Mouse (Mus musculus) heart, embryonic 14.5 days (tissue): Measurements from ENCODE around the gene Ppib. TPM values are rescaled to one million over a fixed set of nuclear protein-coding genes. Genes with fewer than 3 reads are reported as not detected.

ENCODE experiments used
- ATAC-seq: fragments of 200-750 bp; cut with Nextera tagmentation; 2 replicates; pipeline ENCODE4 v1.8.0; 2017; ENCODE audit warnings: low read depth, moderate TSS enrichment; ENCODE audit not compliant: insufficient number of reproducible peaks, insufficient read depth, low FRiP score
- H3K27ac ChIP-seq, 2 experiments: fragments of 200-500 bp in 1 of 2; fragments of 300-500 bp in 1 of 2; sonication (generic) in 1 of 2; replicated peaks in 1 of 2; 2 replicates each; pipeline ENCODE4 v1.5.1; 2012 to 2014; ENCODE audit warnings: low read depth in 2 of 2, low read length in 2 of 2, control low read depth in 1 of 2, mild to moderate bottlenecking in 1 of 2, mixed read lengths in 1 of 2; ENCODE audit not compliant: control insufficient read depth in 1 of 2, insufficient read depth in 1 of 2
- H3K27me3 ChIP-seq: fragments of 300-500 bp; sonication (generic); 2 replicates; pipeline ENCODE4 v1.6.1; 2014; ENCODE audit warnings: mild to moderate bottlenecking, low read length, control low read depth; ENCODE audit not compliant: control insufficient read depth, insufficient read depth
- H3K36me3 ChIP-seq: fragments of 300-500 bp; sonication (generic); 2 replicates; pipeline ENCODE4 v1.6.1; 2014; ENCODE audit warnings: mild to moderate bottlenecking, control low read depth, low read length, mixed read lengths; ENCODE audit not compliant: control insufficient read depth, insufficient read depth
- H3K4me1 ChIP-seq, 2 experiments: fragments of 200-500 bp in 1 of 2; fragments of 300-500 bp in 1 of 2; sonication (generic) in 1 of 2; 2 replicates each; pipeline ENCODE4 v1.6.1; 2012 to 2014; ENCODE audit warnings: low read length in 2 of 2, control low read depth in 1 of 2, mixed read lengths in 1 of 2; ENCODE audit not compliant: control insufficient read depth in 2 of 2, insufficient read depth in 2 of 2
- H3K4me2 ChIP-seq: fragments of 300-500 bp; sonication (generic); 2 replicates; pipeline ENCODE4 v1.6.1; 2014; ENCODE audit warnings: mild to moderate bottlenecking, low read length
- H3K4me3 ChIP-seq, 2 experiments: fragments of 200-500 bp in 1 of 2; fragments of 300-500 bp in 1 of 2; sonication (generic) in 1 of 2; 2 replicates each; pipeline ENCODE4 v1.5.1; 2012 to 2014; ENCODE audit warnings: low read length in 2 of 2, mild to moderate bottlenecking in 2 of 2, control low read depth in 1 of 2, low read depth in 1 of 2, moderate library complexity in 1 of 2; ENCODE audit not compliant: control insufficient read depth in 1 of 2, insufficient read depth in 1 of 2
- H3K9ac ChIP-seq: fragments of 300-500 bp; sonication (generic); 2 replicates; pipeline ENCODE4 v1.6.1; 2014; ENCODE audit warnings: mild to moderate bottlenecking, low read length
- H3K9me3 ChIP-seq: fragments of 300-500 bp; sonication (generic); 2 replicates; pipeline ENCODE4 v1.6.1; 2016; ENCODE audit warnings: low read length, control low read depth; ENCODE audit not compliant: control insufficient read depth
- WGBS: fragments of 180-500 bp; shearing (Covaris S2); extraction: QIAGEN DNeasy Blood & Tissue Kit; methylation state at CpG from one replicate; pipeline ENCODE4 v1.1.7; 2014; 5-methylcytosine and 5-hydroxymethylcytosine counted together
- polyA plus RNA-seq: library from polyadenylated mRNA; unstranded; fragments of >200 nt; fragmentation: Nextera tagmentation; extraction: Ambion mirVana; gene quantifications from 2 replicates; pipeline ENCODE4 v1.2.1, GENCODE M21; 2014

Gene Ppib
- polyA plus RNA-seq, 1 experiment from 2014 or later: 403 TPM

DNA sequence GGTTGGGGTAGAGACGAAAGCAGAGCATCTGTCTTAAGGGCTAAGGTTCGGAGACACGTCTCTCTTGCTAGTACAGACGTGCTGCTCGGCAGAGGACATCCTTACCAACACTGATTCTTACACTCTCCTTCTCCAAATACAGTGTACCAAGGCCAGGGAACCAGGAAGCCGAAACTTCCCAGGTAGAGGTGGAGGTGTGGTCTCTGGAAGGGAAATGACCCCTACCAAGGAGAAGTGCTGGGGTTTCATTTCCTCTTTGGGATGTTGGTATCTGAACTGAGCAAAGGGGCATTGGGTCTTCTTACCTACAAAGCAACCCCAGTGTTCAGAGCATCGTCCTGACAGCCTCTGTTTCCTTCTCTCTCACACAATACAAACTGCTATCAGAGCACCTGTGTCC is 12.7 kb downstream of the Ppib start:
- H3K27me3 ChIP-seq: peaks cover 20% of the 10 kb centered on the region; the same call in 1 of the 2 replicates
- H3K4me2 ChIP-seq: no peak overlapping the region
- H3K9me3 ChIP-seq: no peaks in the 10 kb centered on the region
- WGBS: 84% methylated on average over 7 of the region's 7 CpGs
- no peak overlapping the region for H3K9ac ChIP-seq
- no peak overlapping the region for H3K27ac ChIP-seq
- H3K36me3 ChIP-seq: no peaks in the 10 kb centered on the region
- no peak for ATAC-seq
- H3K4me3 ChIP-seq: no peak overlapping the region
- H3K4me1 ChIP-seq: peaks cover 6 to 12% of the 10 kb centered on the region in 2 experiments

GRCm38 (mm10) chr9:66078072-66078471 is 18.1 kb downstream of the Ppib start:
- Histone ChIP-seq H3K4me2 (peak overlapping the region; percentile 42), H3K9ac (no peak overlapping the region), H3K4me3 (0 out of 4 replicates have a peak overlapping the region, but pooled peaks of 1 of the 2 experiments have one; percentile 10), H3K36me3 (no peaks in the 10 kb centered on the region), H3K4me1 (peaks cover 7 to 9% of the 10 kb centered on the region in 2 experiments; a peak in 3 of 4 replicates), H3K9me3 (no peaks in the 10 kb centered on the region), H3K27ac (no peak overlapping the region), H3K27me3 (no peaks in the 10 kb centered on the region)
- ATAC-seq: no peak
- 63% methylated on average over 3 of the region's 3 CpGs for WGBS

DNA sequence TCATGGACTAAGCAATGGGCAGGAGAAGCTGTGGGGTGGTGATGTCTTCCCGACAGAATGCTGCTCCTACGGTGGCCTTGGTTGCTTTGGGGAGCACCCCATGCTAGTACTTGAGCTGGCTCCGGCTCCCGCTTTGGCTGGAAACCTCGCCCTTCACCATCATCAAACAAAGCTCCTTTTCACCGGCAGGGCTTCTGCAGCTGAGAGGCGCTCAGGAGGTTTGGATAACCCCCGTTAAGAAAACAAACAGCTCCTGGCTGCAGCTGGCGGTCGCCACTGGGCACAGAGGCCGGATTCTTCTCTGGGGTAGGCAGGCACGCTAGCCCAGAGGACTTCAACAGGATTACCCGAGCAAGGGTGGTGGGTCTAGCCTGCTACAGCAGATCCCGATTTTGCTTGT is 18.5 kb downstream of the Ppib start:
- no peak overlapping the region for H3K9ac ChIP-seq
- ATAC-seq: no peak

DNA sequence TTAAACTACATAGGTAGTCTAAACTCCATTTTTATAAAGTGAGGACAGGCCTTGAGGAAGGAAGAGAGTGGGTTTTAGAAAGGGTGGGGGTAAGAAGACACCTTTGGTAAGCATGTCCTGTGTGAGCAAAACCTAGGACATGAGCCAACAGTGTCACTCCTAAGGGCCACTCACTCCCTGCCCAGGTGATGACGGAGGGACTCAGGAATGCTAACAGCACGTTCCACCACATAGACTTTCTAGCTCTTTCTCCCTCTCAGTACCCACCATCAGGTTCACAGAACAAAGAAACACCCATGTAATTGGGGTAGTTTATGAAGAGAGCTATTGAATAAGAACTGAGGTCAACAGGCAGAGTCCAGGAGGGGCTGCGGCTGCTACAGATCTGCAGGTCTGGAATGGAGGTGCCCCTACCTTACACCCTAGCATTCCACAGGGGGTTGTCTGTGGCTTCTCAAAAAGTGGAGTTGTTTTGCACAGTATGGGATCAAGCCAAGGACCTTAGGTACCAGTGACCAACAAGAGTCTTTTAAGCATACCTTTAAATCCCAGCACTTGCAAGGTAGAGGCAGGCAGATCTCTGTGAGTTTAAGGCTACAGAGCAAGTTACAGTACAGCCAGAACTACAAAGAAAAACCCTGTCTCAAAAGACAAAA is 20.9 kb downstream of the Ppib start:
- Histone ChIP-seq H3K9ac (no peak overlapping the region), H3K9me3 (no peaks in the 10 kb centered on the region), H3K4me1 (peaks cover 7 to 9% of the 10 kb centered on the region in 2 experiments; a peak in 3 of 4 replicates), H3K4me3 (no peak overlapping the region), H3K27me3 (no peaks in the 10 kb centered on the region), H3K27ac (no peak overlapping the region), H3K36me3 (0 out of 2 replicates have a peak, but pooled peaks cover 1% of the 10 kb centered on the region), H3K4me2 (no peak overlapping the region)
- WGBS: 58% methylated on average over 3 of the region's 3 CpGs
- ATAC-seq: no peak

More for the DNA sequence above, 18.5 kb downstream of the Ppib start:
- WGBS: 8% methylated on average over 14 of the region's 14 CpGs
- Histone ChIP-seq H3K27ac (no peak overlapping the region), H3K4me2 (peak overlapping the region; percentile 42), H3K27me3 (no peaks in the 10 kb centered on the region), H3K36me3 (no peaks in the 10 kb centered on the region), H3K4me1 (peaks cover 7 to 9% of the 10 kb centered on the region in 2 experiments; a peak in 3 of 4 replicates), H3K4me3 (peak overlapping the region in 1 of 2 experiments; percentile 10; a peak in 1 of 4 replicates), H3K9me3 (no peaks in the 10 kb centered on the region)

GRCm38 (mm10) chr9:66081999-66082398 is 22.0 kb downstream of the Ppib start:
- no peak for ATAC-seq
- H3K36me3 ChIP-seq: peaks cover 11% of the 10 kb centered on the region
- WGBS: 62% methylated on average over 4 of the region's 4 CpGs
- no peak overlapping the region for H3K9ac ChIP-seq
- H3K27me3 ChIP-seq: no peaks in the 10 kb centered on the region
- no peaks in the 10 kb centered on the region for H3K9me3 ChIP-seq
- no peak overlapping the region for H3K27ac ChIP-seq
- no peak overlapping the region for H3K4me3 ChIP-seq
- no peak overlapping the region for H3K4me2 ChIP-seq
- H3K4me1 ChIP-seq: peaks cover 7 to 9% of the 10 kb centered on the region in 2 experiments; a peak in 3 of 4 replicates

- Histone ChIP-seq H3K27me3 (no peaks in the 10 kb centered on the region), H3K4me1 (peaks cover 2 to 3% of the 10 kb centered on the region in 2 experiments; a peak in 2 of 4 replicates), H3K9me3 (no peaks in the 10 kb centered on the region), H3K9ac (no peak overlapping the region), H3K27ac (no peak overlapping the region), H3K36me3 (peaks cover 32% of the 10 kb centered on the region), H3K4me3 (no peak overlapping the region), H3K4me2 (no peak overlapping the region)
- 93% methylated on average over 3 of the region's 3 CpGs for WGBS
- ATAC-seq: no peak
Measured at GRCm38 (mm10) chr9:66084171-66084570, 24.1 kb downstream of the Ppib start.

DNA sequence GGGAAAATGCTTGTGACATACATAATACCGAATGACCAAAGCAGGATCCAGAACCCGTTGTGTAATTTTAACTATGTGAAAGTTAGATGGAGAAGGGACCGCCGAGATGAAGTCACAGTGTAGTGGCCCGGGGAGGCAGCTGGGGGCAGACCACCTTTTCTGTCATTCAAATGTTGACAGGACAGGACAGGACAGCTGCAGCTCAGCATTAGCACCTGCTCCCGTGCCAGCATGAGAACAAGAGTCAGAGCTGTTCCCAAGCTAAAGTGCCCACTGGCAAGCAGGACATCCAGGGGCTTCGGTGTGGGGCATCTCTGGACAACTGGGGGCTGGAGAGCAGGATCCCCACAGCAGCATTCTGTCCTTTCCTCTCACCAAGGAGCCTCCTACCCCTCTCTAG is 27.0 kb downstream of the Ppib start:
- Histone ChIP-seq H3K36me3 (peaks cover 60% of the 10 kb centered on the region), H3K27ac (no peak overlapping the region), H3K9me3 (no peaks in the 10 kb centered on the region), H3K4me2 (no peak overlapping the region), H3K27me3 (no peaks in the 10 kb centered on the region), H3K4me1 (peaks cover 0 to 4% of the 10 kb centered on the region in 2 experiments; a peak in 2 of 4 replicates), H3K9ac (no peak overlapping the region), H3K4me3 (no peak overlapping the region)
- 92% methylated on average over 7 of the region's 7 CpGs for WGBS
- ATAC-seq: no peak
